Mouse (Mus musculus) adrenal gland, postnatal 25 days (tissue): Measurements from ENCODE around the gene Elac2. TPM values are rescaled to one million over a fixed set of nuclear protein-coding genes. Genes with fewer than 3 reads are reported as not detected.

Experiments used
- DNase-seq: peaks from one replicate; pipeline ENCODE4 v3.0.0; 2021; ENCODE audit warnings: mixed read lengths
- long read RNA-seq: library from polyadenylated mRNA; stranded (forward); transcript quantifications from one replicate; pipeline ENCODE4 v2.0.0, GENCODE M21; 2021
- total RNA-seq: library from RNA; stranded (reverse); gene quantifications from 2 replicates; pipeline ENCODE4 v1.2.3, GENCODE M21; 2021

Elac2 gene
- total RNA-seq = 38.1 and 53.4 TPM in 2 replicates
- long read RNA-seq, transcript Elac2-201 (25 exons, 2,771 nt) = minor isoform, 18 of 88 reads
- long read RNA-seq, transcript Elac2-202 (24 exons, 2,884 nt) = major isoform, 47 of 88 reads
- long read RNA-seq, partial matches to known transcripts = 7 of 88 reads
- long read RNA-seq, other reads (novel, unspliced or antisense) = 16 of 88 reads

DNA sequence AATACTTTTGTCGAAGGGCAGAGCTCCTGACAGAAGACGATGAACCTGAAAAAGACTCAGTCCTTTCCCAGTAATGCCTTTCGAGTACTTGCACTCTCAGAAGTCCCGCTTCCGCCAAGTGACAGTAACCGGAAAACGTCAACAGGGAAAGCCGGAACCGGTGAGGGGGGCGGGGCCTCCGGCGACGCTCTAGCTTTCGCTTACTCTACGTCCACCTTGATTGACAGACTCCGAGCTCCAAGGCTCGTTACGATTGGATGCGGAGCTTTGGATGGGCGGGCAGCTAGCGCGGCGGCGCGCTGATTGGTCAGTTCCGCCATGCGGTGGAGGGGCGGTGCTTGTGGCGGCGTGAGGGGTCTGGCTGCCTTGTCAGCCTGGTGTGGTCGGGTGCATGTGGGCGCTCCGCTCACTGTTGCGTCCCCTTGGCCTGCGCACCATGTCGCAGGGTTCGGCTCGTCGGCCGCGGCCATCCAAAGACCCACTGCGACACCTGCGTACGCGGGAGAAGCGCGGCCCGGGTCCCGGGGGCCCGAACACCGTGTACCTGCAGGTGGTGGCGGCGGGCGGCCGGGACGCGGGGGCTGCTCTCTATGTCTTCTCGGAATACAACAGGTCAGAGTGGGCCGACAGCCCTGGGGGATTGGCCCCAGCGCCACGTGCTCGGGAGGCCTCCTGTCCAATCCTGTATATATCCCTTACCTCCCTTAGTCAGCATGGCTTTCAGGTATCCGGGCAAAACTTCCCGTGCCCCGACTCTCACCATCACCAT, at the start of gene Elac2:
Gene Elac2, plus strand, starts transcription at position 319 of the 769 bp plus-strand sequence.
- peak; percentile 94 for DNase-seq

DNA sequence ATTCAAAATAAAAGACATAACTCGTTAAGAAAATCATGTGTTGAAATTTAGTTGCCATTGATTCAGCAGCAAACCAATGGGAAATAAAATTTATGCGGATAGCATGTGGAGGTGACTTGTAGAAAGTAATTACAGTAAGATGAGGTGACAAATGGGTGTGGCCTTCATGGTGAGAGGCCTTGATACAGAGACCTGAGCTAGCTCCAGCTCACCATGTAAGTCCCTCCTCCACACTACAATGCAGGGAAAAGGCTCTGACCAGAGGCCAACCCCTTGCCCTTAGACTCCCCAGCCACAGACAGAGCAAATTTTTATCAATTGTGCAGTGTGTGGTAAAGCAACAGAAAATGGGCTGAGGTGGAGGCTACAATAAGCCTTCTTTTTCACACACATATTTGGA, 49.7 kb upstream of the Elac2 start:
- no peak for DNase-seq

DNA sequence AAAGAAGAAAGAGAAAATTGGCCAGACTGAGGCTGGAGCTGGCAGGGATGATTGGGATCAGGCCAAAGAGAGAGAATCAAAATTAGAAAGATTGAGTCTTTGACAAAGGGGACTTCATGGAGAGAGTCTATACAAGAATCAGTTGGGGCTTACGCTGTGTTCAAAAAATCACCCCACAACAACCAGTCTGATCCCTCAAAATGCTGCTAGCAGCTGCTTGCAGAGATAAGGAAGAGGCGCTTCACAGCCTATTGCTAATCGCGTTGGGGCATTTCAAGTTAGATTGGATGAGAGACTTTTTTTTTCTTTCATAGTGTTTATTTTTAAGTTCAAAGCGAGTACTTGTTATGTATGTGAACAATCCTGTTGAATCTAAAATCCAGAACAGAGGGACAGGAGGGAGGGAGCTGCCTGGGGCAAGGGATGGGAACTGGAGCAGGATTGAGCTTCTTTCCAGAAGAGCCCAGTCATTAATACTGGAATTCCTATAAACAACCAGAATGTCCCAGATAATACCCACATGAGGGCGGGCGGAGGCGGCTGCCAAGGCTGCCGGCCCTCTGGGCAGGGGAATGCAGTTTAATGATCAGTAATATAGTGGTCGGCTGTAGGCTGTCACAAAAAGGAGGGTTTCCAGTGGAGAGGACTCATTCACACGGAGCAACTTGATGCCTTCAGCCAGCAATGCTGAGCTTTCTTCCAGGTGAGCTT, 47.6 kb upstream of the Elac2 start:
- no peak for DNase-seq

DNA sequence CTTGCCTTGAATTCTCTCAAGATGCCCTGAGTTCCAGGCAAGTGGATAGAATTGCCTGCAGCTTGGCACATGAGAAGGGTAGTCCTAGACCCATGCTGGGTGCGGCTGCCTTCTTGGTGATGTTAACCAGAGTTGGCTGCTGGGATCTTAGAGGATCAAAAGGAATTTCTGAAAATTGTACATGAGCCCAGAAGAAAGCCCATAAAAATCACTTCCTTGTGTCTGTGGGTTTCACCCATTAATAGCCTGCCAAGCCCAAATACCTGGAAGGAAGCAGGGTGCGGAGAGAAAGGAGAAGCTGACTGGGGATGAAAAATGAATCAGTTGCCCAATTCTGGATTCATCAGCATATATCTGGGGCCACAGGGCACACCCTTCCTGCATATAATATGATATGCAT, 41.6 kb upstream of the Elac2 start:
- DNase-seq = no peak

DNA sequence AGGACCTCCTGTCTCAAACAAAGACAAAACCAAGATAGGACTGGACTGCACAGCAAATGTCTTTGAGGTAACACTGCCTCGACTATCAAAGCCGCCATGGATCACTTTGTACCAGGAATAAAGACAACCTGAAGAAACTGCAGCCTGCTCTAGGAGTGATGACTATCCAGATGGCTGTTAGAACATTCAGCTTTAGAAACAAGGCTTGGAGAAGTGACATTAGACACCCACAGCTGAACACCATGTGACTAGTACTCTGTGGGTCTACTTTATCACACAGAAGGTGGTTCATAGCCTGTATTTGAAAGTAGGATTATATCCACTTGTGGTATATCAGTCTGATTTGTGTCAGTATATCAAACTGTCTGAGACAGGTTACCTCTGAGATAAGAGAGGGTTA, 37.6 kb upstream of the Elac2 start:
- no peak for DNase-seq

DNA sequence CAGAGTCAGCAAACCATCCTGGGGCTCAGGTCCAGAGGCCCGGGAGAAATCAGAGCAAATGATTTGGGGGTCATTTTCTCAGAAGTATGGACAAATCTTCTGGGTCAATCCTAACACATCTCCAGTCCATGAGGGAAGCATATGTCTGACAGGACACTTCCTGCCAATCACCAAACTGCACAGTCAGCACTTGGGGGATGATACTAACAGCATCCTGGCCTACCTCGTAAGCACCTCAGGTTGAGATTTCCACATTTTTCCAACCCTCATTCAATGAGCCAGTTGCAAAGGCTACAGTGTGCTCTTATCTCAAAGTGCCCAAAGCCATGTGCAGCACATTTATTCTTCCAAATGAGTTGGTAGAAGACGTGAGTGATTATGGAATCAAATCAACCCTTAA, 29.1 kb upstream of the Elac2 start:
- no peak for DNase-seq

DNA sequence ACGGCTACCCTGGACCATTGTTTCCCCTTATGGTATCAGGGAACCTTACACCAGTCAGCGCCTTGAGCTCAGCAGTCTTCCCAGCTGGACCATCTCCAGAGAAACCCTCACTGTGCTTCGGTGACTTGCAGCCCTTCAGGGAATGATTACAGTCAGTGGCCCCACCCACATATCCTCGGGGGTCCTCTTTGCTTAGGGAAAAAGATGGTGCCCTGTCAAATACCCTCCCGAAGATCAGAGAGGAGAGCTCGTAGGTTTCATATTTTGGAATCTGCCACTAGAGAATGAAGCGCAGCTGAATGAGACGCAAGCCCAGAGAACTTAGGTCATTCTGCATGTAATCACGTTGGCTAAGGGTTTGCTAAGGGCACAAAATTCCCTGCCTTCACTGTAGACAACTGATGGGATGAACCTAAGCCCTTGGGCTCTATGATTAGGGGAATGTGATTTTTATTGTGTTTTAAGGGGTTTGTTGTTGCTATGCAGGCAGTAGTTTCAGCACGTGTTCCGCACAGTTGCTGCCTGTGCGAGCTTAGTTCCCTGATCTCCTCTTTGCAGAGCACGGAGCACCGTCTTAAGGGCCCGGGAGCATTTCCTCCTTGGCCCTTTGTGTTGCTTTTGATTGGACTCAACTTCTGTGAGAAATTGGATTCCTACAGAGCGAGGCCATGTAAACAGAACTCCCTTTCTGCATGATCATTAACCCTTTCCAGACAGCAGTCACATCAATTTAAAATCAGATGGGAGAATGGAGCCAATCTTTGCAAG, 21.7 kb upstream of the Elac2 start:
- DNase-seq = no peak

DNA sequence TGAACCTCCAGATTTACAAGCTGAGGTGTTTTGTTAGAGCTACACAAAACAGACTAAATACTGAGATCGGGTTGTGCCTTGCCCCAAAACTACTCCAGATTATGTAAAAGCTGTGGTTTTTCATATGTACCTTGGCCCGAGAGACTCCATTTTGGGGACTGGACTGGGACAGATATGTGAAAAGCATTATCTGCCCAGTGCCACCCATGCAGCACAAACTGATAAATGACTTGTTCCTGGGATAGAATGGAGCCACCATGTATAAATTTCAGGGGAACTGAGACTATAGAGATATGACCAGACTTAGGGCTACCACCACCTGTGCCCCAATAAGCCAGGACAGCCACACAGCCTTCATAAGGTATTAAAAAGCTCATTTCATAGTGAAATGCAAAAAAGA, 16.2 kb upstream of the Elac2 start:
- DNase-seq = no peak

DNA sequence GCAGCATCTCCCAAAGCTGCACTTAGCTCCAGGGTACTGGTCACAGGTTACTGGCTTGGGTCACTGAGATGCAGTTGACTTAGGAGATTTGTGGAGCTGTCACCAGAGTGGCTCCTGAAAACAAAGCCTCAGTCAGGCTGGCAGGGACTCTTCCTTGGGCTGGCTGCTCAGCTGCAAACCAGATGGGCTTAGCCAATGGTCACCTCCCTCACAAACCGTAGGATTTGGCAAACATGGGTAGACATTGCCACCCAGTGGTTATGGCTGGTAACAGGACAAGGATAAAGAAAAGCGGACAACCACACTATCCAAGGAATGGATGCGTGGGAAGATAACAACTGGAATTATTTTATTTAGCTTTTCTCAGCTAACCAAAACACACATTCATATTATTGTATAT, 10.3 kb upstream of the Elac2 start:
- peak; percentile 63 for DNase-seq

DNA sequence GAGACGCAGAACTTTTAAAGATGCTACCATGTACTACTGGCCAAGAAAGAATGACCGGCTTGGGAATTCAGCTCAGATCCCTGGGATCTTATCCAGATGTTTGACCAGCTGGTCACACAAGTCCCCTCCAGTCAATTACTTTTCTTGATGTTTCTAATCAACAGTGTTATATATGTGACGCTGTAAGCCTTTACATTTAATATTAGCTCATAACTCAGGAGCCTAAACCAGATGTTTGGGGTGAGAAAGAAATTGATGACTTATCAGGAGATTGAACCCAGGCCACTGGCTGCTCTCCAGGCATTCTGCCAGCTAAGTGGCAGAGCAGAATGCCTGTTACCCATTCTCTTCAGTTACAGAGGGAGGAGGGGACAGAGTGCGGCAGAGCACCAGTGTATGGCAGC, 9.9 kb upstream of the Elac2 start:
- no peak for DNase-seq

DNA sequence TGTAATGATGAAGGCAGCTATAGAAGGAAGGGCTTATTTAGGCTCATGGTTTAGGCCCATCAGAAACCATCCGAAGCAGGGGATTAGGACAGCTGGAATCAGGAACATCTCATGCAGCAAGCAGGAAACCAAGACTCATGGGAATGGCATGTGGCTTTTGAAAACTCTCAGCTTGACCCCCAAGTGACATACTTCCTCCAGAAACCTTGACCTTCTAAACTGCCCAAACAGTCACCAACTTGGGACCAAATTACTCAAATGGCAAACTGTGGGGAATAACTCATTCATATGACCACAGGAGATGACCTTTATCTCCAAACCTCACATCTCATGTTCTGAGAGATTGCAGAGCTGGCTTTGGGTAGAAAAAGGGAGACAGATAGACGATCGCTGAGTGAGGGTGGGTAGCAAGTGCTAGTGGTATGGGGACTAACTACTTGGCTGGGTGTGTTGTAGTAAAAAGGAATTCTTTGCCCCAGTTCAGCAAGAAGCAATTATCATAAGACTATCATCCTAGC, 7.3 kb upstream of the Elac2 start:
- no peak for DNase-seq

DNA sequence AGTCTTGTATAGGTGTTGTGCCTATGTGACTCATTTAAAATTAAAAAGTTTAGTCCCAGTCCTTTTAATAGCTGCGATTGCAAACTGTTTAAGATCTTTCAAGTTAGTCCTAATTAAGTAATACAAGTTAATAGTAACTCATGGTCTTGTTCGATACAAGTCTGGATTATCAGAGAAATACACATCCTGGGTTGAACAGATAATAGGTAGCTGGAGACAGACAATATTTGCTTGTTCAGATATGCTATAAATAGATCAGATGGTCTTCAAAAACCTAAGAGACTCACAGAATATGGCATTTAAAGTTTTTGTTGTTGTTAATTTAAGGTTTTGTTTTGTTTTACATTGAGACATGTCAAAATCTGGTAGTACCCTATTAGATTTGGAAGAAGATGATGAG, 6.4 kb upstream of the Elac2 start:
- DNase-seq = no peak

DNA sequence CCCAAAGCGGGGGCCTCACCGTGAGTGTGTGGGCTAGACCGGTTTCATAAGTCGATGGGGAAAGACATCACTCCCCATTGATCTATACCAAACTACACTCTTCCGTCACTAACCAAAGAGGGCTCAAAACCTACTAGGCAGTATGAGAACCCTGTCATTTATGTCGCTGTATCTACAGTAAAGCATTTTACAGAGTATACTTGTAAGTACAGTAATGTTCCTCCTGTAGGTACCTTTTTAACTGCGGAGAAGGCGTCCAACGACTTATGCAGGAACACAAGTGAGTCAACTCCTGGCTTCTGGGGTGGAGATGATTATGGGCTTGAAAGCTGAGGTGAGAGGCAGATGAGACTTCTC, 629 bp downstream of the Elac2 start:
- DNase-seq = no peak

DNA sequence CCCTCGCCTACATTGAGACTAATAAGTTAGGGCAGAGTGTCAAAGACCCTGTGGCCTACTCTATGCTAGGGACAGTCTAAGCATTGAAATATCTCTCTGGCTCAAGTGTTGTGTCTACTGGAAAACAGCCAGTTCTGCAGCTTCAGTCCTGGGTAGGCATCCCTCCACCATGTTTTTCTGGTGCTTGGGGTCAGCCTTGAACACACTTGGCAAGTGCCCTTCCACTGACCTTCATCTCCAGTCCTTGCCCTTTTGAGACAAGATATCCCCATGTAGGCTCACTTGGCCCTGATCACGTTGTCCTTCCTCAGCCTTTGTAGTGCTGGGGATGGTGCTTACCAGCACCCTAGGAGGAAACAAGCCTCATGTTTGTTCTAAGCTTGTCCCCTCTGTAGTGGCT, 9.7 kb downstream of the Elac2 start:
- DNase-seq = no peak

DNA sequence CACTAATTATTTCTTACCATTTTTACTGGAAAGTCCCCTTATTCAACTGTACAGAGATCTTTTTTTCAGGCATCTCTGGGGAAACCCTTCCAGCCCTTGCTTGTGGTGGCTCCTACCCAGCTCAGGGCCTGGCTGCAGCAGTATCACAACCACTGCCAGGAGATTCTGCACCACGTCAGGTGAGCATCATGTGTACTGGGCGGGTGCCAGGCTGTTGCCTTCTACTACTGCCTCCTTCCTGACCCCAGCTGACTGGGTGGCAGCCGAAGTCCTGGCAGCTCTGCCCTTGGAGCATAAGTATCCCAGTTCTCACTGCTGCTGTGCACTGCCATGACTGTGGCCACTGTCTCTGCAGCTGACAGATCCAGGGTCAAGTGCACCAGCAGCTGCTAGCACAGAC, 19.6 kb downstream of the Elac2 start:
- DNase-seq = no peak

DNA sequence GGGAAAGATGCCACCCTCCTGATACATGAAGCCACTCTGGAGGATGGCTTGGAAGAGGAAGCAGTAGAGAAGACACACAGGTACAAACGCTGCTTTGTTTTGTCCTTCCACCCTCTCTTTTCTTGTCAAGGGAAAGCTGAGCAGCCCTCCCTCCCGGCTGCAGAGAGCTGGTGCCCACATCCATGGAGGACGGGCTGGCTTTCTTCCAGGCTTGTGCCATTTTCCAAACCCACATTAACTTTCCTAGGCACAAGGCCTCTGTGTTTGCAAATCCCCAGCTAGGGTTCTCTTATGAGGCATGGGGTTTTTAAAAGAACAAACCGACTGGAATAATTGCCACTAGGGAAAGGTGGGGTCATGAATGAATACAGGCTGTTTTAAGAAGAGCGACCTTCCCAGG, 20.8 kb downstream of the Elac2 start:
- DNase-seq = no peak

DNA sequence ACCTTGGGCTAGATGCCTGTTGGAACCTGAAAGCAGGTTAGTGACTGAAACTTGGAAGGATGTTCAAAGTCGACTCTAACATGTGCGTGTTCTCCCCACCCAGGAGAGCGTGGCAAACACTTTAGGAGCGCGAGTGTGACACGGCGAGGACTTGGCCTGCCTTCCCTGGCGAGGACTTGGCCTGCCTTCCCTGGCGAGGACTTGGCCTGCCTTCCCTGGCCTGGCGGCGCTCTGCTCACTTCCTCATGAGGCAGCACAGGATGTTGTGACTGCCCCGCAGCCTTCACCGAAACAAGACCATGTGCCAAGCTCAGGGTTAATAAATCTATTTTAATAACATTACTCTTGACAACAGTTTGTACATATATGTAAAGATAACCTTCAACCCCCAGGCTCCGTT, 22.9 kb downstream of the Elac2 start:
- DNase-seq = no peak

DNA sequence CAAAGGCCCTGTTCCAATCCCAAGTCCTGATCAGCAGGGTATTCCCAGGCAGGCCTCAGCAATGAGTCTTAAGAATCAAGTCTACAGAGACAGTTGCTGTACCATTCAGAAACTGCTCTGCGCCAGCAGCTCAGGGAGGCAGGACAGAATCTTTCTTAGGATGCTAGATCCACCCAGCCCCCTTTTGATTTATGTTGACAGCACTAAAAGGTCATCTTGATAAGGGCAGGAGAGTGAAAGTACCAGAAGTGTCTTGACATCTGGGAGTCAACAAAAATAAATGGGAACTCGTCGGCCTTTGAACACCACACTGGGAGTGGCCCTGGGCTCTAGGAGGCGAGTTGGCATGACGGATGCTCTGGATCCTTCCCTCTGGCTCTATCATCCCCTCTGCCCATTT, 24.8 kb downstream of the Elac2 start:
- DNase-seq = no peak

DNA sequence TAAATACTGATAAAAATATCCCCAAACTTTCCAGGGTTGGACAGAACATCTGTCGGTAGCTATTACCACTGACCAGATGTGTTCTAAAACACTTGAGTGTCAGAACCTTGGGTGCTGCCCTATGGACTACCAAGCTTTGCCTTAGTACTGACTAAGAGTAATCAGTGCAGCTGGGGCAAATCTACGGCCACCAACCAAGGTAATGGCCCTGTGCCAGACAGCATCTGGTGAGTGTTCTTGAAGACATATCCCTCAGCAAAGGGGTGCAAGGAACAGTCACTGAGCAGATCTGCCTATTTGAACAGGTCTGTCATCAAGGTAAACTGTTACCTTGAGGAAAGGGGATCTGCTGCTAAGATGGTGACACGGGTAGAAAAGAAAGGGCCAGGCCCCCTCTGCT, 26.0 kb downstream of the Elac2 start:
- no peak for DNase-seq

DNA sequence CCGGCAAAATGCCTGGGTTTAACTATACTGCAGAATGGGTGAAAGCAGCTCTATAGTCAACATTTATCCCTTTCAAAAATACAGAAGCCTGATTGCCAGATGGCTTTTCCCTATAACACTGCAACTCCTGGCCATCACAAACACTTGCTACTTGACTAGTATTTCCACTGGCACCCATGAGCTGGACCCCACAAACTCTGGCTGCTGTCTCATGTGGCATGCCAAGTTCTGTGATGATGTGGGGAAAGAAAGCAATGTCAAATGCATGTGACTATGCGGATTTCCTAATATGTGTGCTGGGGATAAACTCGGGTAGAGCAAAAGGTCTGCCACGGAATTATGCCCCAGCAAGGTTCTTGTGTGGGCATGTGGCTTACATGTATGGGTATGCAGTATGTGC, 27.2 kb downstream of the Elac2 start:
- DNase-seq = no peak

DNA sequence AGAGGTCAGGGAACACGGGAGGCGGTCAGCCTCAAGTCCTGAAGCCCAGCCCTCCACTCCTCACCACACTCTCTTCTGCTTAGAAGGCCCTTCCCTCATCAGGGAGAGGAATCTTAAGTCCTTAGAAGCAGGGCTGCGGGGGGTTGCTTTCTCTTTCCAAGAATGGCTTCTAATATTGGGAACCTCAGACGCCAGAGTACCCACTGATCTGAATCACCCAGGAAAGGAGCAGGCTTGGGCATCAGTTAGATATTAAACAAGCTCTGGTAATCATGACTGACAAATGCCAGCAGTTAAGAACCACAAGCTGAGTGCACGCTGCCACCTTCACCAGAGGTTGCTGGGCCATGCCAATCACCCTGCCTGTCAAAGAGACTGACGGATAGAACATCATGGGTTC, 35.1 kb downstream of the Elac2 start:
- DNase-seq = no peak

DNA sequence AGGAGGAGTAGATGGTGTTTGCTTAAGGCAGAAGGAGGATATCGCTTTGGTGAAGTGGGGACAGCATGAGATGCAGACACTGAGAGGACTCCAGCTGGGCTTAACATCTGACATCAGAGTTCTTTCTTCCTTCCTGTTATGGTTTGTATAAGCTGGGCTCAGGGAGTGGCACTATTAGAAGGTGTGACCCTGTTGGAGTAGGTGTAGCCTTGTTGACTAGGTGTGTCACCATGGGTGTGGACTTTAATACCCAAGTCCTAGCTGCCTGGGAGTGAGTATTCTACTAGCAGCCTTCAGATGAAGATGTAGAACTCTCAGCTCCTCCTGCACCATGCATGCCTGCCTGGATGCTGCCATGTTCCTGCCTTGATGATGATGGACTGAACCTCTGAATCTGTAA, 37.9 kb downstream of the Elac2 start:
- no peak for DNase-seq

DNA sequence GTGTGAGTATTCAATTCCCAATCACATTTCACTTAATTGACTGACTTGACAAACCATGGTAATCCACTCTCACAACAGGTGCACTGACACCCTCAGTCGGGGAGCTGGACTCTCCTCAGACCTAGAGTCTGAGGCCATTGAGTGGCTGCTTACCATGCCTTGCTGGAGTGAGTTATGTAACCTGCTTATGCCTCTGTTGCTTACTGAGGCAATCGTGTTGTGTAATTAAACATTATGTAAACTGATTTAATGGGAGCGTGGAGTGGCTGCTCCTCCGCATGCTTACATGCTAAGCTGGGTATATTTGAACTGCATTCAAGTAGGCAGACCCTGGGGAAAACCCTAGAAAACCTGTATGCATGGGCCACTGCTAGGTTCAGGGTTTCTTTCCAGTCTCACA, 41.9 kb downstream of the Elac2 start:
- no peak for DNase-seq
